Comparison of ENCODE assay signal across 10 mouse cellular contexts in the genomic region with DNA sequence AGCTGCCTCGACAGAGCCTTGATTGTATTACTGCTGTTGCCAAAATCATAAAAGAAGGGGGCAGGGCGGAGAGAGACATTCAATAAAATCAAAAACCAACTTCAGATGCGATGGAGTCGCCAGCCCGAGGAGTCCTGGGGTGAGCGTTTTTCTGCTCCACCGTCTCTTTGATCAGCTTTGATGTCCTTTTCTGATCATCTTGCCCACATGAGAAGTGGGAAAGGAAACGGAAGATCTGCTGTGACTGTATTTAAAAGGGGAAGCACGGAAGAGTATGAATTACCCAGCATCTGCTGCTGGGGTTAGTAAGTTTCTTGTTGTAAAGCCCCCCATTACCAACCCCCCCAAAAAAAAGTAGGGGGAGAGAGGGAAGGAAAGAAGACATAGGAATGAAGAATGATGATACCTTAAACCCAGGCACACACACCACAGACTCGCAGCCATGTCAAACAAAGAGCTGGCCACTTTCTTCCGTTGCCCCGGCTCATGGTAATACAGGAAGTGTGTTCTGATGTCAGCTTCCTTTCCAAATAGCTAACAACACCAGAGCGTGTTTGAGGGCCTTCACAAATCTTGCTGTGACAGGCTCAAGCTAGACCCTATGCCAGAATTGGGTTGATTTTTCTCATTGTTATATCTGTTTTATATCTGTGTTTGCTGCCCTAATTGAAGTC.
A peak's percentile ranks its signal among the peaks of the same experiment; 100 is the strongest.
DNase-seq lines count a peak whose midpoint lies in the region; ATAC-seq and TF ChIP-seq lines count a peak whose summit lies in the region.
"Had no signal": no experiment of that assay in that cellular context is flagged by ENCODE, and none has a peak within 500 bp of the region (broad histone marks: within the 10 kb centered on the region; RNA-seq: fewer than 3 reads in every experiment).

No protein-coding gene starts in this region.

- H3K36me3 ChIP-seq in kidney, postnatal 0 days (ENCODE audit: insufficient read depth, low read length): no peaks in the 10 kb centered on the region
- no peaks in the 10 kb centered on the region for H3K36me3 ChIP-seq in kidney, adult 2 months (ENCODE audit: control insufficient read depth, insufficient read depth, low read length)
- peaks cover 47% of the 10 kb centered on the region for H3K36me3 ChIP-seq in limb, embryonic 10.5 days
- H3K36me3 ChIP-seq in neural tube, embryonic 11.5 days (ENCODE audit: control insufficient read depth, insufficient read depth, low read length): no peaks in the 10 kb centered on the region

- peak; percentile 34 for DNase-seq in kidney, postnatal 0 days (ENCODE audit: low spot score)
- no peak for DNase-seq in kidney, adult 2 months
- peak; percentile 69 for DNase-seq in brain, embryonic 14.5 days (ENCODE audit: low read depth)
- no peak for DNase-seq in limb, embryonic 10.5 days (ENCODE audit: low spot score)
- no peak for DNase-seq in neural tube, embryonic 11.5 days (ENCODE audit: low spot score)
- DNase-seq in urinary bladder, adult 18-20 months (ENCODE audit: low spot score in 2 of 2): no peak
- no peak for DNase-seq in gastrocnemius, postnatal 25 days
- no peak for DNase-seq in frontal cortex, adult 2 months (ENCODE audit: extremely low spot score in 1 of 2, low spot score in 1 of 2)
- DNase-seq: cerebellum, adult 11 months had no signal

- ATAC-seq in kidney, postnatal 0 days (replicated peaks; ENCODE audit: low FRiP score, low read depth): no peak
- ATAC-seq in neural tube, embryonic 11.5 days (ENCODE audit: insufficient read depth, low FRiP score, low TSS enrichment): no peak
- ATAC-seq: Patski had no signal

- H3K4me1 ChIP-seq in kidney, postnatal 0 days (replicated peaks; ENCODE audit: insufficient read depth, low read length): no peaks in the 10 kb centered on the region
- no peaks in the 10 kb centered on the region for H3K4me1 ChIP-seq in kidney, adult 2 months (ENCODE audit: control insufficient read depth, insufficient read depth, low read length)
- peaks cover 22% of the 10 kb centered on the region for H3K4me1 ChIP-seq in limb, embryonic 10.5 days
- H3K4me1 ChIP-seq in neural tube, embryonic 11.5 days (ENCODE audit: control insufficient read depth, insufficient read depth, low read length): peaks cover 14% of the 10 kb centered on the region; the same call in 1 of the 2 replicates

- H3K4me2 ChIP-seq in kidney, postnatal 0 days (ENCODE audit: low read length): no peak overlapping the region
- peak overlapping the region; percentile 15; the same call in 1 of the 2 replicates for H3K4me2 ChIP-seq in neural tube, embryonic 11.5 days (ENCODE audit: low read depth)

- TF ChIP-seq CTCF in kidney, postnatal 0 days (IDR thresholded peaks at IDR 0.05; ENCODE audit: low read depth): no peak
- TF ChIP-seq CTCF in kidney, adult 2 months (conservative IDR thresholded peaks at IDR 0.05; ENCODE audit: insufficient read depth, insufficient read length, low read depth, low read length): no peak
- TF ChIP-seq CTCF in brain, embryonic 14.5 days (IDR thresholded peaks at IDR 0.05; ENCODE audit: borderline replicate concordance, extremely low read depth, insufficient read depth, insufficient read length): no peak

- no peak for TF ChIP-seq POLR2A in kidney, adult 2 months (IDR thresholded peaks at IDR 0.05; ENCODE audit: low read depth, low read length)
- no peak for TF ChIP-seq POLR2A in brain, embryonic 14.5 days (IDR thresholded peaks at IDR 0.05; ENCODE audit: borderline replicate concordance, extremely low read depth, insufficient read depth, insufficient read length, poor library complexity, severe bottlenecking)

- no peak overlapping the region for H3K4me3 ChIP-seq in kidney, postnatal 0 days (replicated peaks; ENCODE audit: low read depth, low read length)
- no peak overlapping the region for H3K4me3 ChIP-seq in kidney, adult 2 months (ENCODE audit: insufficient read depth, low read depth, low read length)
- H3K4me3 ChIP-seq in limb, embryonic 10.5 days: peak overlapping the region; percentile 27
- H3K4me3 ChIP-seq in neural tube, embryonic 11.5 days (ENCODE audit: low read depth, low read length): no peak overlapping the region

- H3K27ac ChIP-seq in kidney, postnatal 0 days: no peak overlapping the region
- H3K27ac ChIP-seq in kidney, adult 2 months (ENCODE audit: insufficient read depth, low read depth, low read length): no peak overlapping the region
- H3K27ac ChIP-seq in limb, embryonic 10.5 days: peak overlapping the region; percentile 80
- H3K27ac ChIP-seq in neural tube, embryonic 11.5 days (ENCODE audit: low read depth, low read length): no peak overlapping the region

- 11% methylated on average over 13 of the region's 13 CpGs for WGBS in kidney, postnatal 0 days
- 10% methylated on average over 13 of the region's 13 CpGs for WGBS in kidney, adult 2 months
- WGBS in limb, embryonic 10.5 days: 25% methylated on average over 13 of the region's 13 CpGs
- WGBS in neural tube, embryonic 11.5 days: 13% methylated on average over 13 of the region's 13 CpGs

- no peaks in the 10 kb centered on the region for H3K9me3 ChIP-seq in kidney, postnatal 0 days (replicated peaks; ENCODE audit: low read length)
- H3K9me3 ChIP-seq in limb, embryonic 10.5 days (replicated peaks): no peaks in the 10 kb centered on the region
- no peaks in the 10 kb centered on the region for H3K9me3 ChIP-seq in neural tube, embryonic 11.5 days (ENCODE audit: control insufficient read depth, low read length)

- H3K9ac ChIP-seq in kidney, postnatal 0 days (ENCODE audit: low read depth, low read length): no peak overlapping the region
- H3K9ac ChIP-seq in neural tube, embryonic 11.5 days (ENCODE audit: low read length): no peak overlapping the region

- H3K27me3 ChIP-seq in kidney, postnatal 0 days (ENCODE audit: insufficient read depth, low read length): no peaks in the 10 kb centered on the region
- no peaks in the 10 kb centered on the region for H3K27me3 ChIP-seq in kidney, adult 2 months (replicated peaks; ENCODE audit: control insufficient read depth, insufficient read depth, low read length)
- no peaks in the 10 kb centered on the region for H3K27me3 ChIP-seq in limb, embryonic 10.5 days (ENCODE audit: low read depth, poor library complexity, severe bottlenecking)
- no peaks in the 10 kb centered on the region for H3K27me3 ChIP-seq in neural tube, embryonic 11.5 days (ENCODE audit: control insufficient read depth, insufficient read depth, low read length)
- H3K27me3 ChIP-seq: Patski had no signal

Comparison
In these comparisons a context has a peak if more than half of its experiments do, and no peak if none do; other contexts are left out.
1. DNase-seq: peak in kidney, postnatal 0 days (single experiment) and brain, embryonic 14.5 days (single experiment); none in kidney, adult 2 months (single experiment), limb, embryonic 10.5 days (single experiment), neural tube, embryonic 11.5 days (single experiment), urinary bladder, adult 18-20 months (0 of 2), gastrocnemius, postnatal 25 days (single experiment) and frontal cortex, adult 2 months (0 of 2).